In genomic region chr3:36150934-36151686, GRCm38 (mm10) we compare ENCODE assay signal across 8 mouse cellular contexts. TPM values are rescaled to one million over a fixed set of nuclear protein-coding genes. Genes with fewer than 3 reads are reported as not detected.
DNase-seq lines count a peak whose midpoint lies in the region; ATAC-seq and TF ChIP-seq lines count a peak whose summit lies in the region.

Gene D3Ertd254e (plus strand): TSS chr3:36151017.

- DNase-seq in brain, embryonic 14.5 days (ENCODE audit: low read depth) = peak; percentile 99
- DNase-seq in kidney, postnatal 10 days = peak; percentile 94
- DNase-seq in natural killer cell, adult 2 months (ENCODE audit: low spot score in 2 of 2) = peak; percentile 71

- no peak for TF ChIP-seq CTCF in C2C12 (IDR thresholded peaks at IDR 0.05; ENCODE audit: control insufficient read depth, insufficient read depth, insufficient read length)
- no peak for TF ChIP-seq CTCF in brain, embryonic 14.5 days (IDR thresholded peaks at IDR 0.05; ENCODE audit: borderline replicate concordance, extremely low read depth, insufficient read depth, insufficient read length)

- H3ac ChIP-seq in C2C12 (ENCODE audit: control insufficient read depth, insufficient read length, low read depth) = peak within 1 kb of the TSS; percentile 100

- peak within 1 kb of the TSS; percentile 90 for H3K27ac ChIP-seq in heart, embryonic 13.5 days (replicated peaks)
- peak within 1 kb of the TSS; percentile 71 for H3K27ac ChIP-seq in liver, embryonic 12.5 days
- H3K27ac ChIP-seq in stomach, embryonic 15.5 days = peak within 1 kb of the TSS; percentile 82

- H3K9ac ChIP-seq in heart, embryonic 13.5 days = peak within 1 kb of the TSS; percentile 96
- peak within 1 kb of the TSS; percentile 81 for H3K9ac ChIP-seq in liver, embryonic 12.5 days
- peak within 1 kb of the TSS; percentile 84 for H3K9ac ChIP-seq in stomach, embryonic 15.5 days

- H3K36me3 ChIP-seq in C2C12 (ENCODE audit: control insufficient read depth, insufficient read depth) = peaks cover 5% of the 10 kb centered on the region
- no peaks in the 10 kb centered on the region for H3K36me3 ChIP-seq in erythroblast, embryonic 14.5 days (ENCODE audit: control insufficient read depth)
- H3K36me3 ChIP-seq in heart, embryonic 13.5 days = no peaks in the 10 kb centered on the region
- H3K36me3 ChIP-seq in liver, embryonic 12.5 days = no peaks in the 10 kb centered on the region
- no peaks in the 10 kb centered on the region for H3K36me3 ChIP-seq in stomach, embryonic 15.5 days

- H3K27me3 ChIP-seq in C2C12 (ENCODE audit: control insufficient read depth, insufficient read depth, insufficient read length) = no peaks in the 10 kb centered on the region
- no peaks in the 10 kb centered on the region for H3K27me3 ChIP-seq in erythroblast, embryonic 14.5 days (ENCODE audit: control insufficient read depth)
- H3K27me3 ChIP-seq in heart, embryonic 13.5 days (replicated peaks) = no peaks in the 10 kb centered on the region
- H3K27me3 ChIP-seq in liver, embryonic 12.5 days (replicated peaks) = no peaks in the 10 kb centered on the region
- H3K27me3 ChIP-seq in stomach, embryonic 15.5 days (replicated peaks) = no peaks in the 10 kb centered on the region

- H3K79me2 ChIP-seq in C2C12 (ENCODE audit: control insufficient read depth, insufficient read depth) = peaks cover 53% of the 10 kb centered on the region

- peak; percentile 52; the same call in 1 of the 2 replicates for TF ChIP-seq POLR2A in brain, embryonic 14.5 days (IDR thresholded peaks at IDR 0.05; ENCODE audit: borderline replicate concordance, extremely low read depth, insufficient read depth, insufficient read length, poor library complexity, severe bottlenecking)

- H3K4me2 ChIP-seq in heart, embryonic 13.5 days = peak within 1 kb of the TSS; percentile 87
- peak within 1 kb of the TSS; percentile 86 for H3K4me2 ChIP-seq in liver, embryonic 12.5 days
- peak within 1 kb of the TSS; percentile 71 for H3K4me2 ChIP-seq in stomach, embryonic 15.5 days

- peak; percentile 93 for ATAC-seq in heart, embryonic 13.5 days (ENCODE audit: extremely low read depth, insufficient number of reproducible peaks, low FRiP score, low TSS enrichment)
- peak; percentile 98 for ATAC-seq in liver, embryonic 12.5 days
- peak; percentile 100 for ATAC-seq in stomach, embryonic 15.5 days (ENCODE audit: insufficient read depth, low FRiP score, low read depth)

- under 1% methylated on average over 54 of the region's 54 CpGs for WGBS in heart, embryonic 13.5 days
- 1% methylated on average over 54 of the region's 54 CpGs for WGBS in liver, embryonic 12.5 days (ENCODE audit: insufficient replicate concordance)
- under 1% methylated on average over 53 of the region's 54 CpGs for WGBS in stomach, embryonic 15.5 days

- H3K4me3 ChIP-seq in C2C12 (ENCODE audit: insufficient read depth, poor library complexity, severe bottlenecking) = peak within 1 kb of the TSS; percentile 83
- peak within 1 kb of the TSS; percentile 88 for H3K4me3 ChIP-seq in erythroblast, embryonic 14.5 days (replicated peaks)
- H3K4me3 ChIP-seq in heart, embryonic 13.5 days = peak within 1 kb of the TSS; percentile 98
- peak within 1 kb of the TSS; percentile 80 for H3K4me3 ChIP-seq in liver, embryonic 12.5 days
- H3K4me3 ChIP-seq in stomach, embryonic 15.5 days (replicated peaks) = peak within 1 kb of the TSS; percentile 70

- peaks cover 42% of the 10 kb centered on the region for H3K79me3 ChIP-seq in C2C12 (ENCODE audit: low read depth)

- no peaks in the 10 kb centered on the region for H3K9me3 ChIP-seq in erythroblast, embryonic 14.5 days (ENCODE audit: control insufficient read depth, low read length)
- H3K9me3 ChIP-seq in heart, embryonic 13.5 days = no peaks in the 10 kb centered on the region
- H3K9me3 ChIP-seq in liver, embryonic 12.5 days (replicated peaks) = no peaks in the 10 kb centered on the region
- H3K9me3 ChIP-seq in stomach, embryonic 15.5 days = no peaks in the 10 kb centered on the region

- peaks cover 20% of the 10 kb centered on the region for H3K4me1 ChIP-seq in erythroblast, embryonic 14.5 days (ENCODE audit: control insufficient read depth)
- H3K4me1 ChIP-seq in heart, embryonic 13.5 days = peaks cover 33% of the 10 kb centered on the region
- peaks cover 14% of the 10 kb centered on the region for H3K4me1 ChIP-seq in liver, embryonic 12.5 days
- H3K4me1 ChIP-seq in stomach, embryonic 15.5 days = peaks cover 9% of the 10 kb centered on the region

TF ChIP-seq in C2C12, 6 proteins besides CTCF, POLR2A, EP300 and RAD21:
- TF ChIP-seq FOSL1 (IDR thresholded peaks at IDR 0.05; ENCODE audit: insufficient read depth, low read length, poor library complexity, severe bottlenecking) = no peak
- peak; percentile 43 for TF ChIP-seq MAX (IDR thresholded peaks at IDR 0.05)
TF ChIP-seq in C2C12: peak in this region for 1.

RNA-seq across cellular contexts. Expression of gene D3Ertd254e, which starts in this region (rescaled TPM):
- polyA plus RNA-seq in C2C12 (2012; fragmentation: generic; extraction: Trizol) = 1.0 TPM
- 3.9 and 7.5 TPM in 2 replicates for polyA plus RNA-seq in brain, embryonic 14.5 days (2012; rRNA removed)
- 0.01 and 0.02 TPM in 2 replicates for polyA plus RNA-seq in erythroblast, embryonic 14.5 days (2012)
- 4.1 and 4.8 TPM in 2 replicates for polyA plus RNA-seq in heart, embryonic 13.5 days (2015; fragmentation: Nextera tagmentation; extraction: Ambion mirVana)
- polyA plus RNA-seq in liver, embryonic 12.5 days (2016; fragmentation: Nextera tagmentation; extraction: Ambion mirVana) = 1.7 and 2.2 TPM in 2 replicates
- 5.9 and 7.9 TPM in 2 replicates for polyA plus RNA-seq in stomach, embryonic 15.5 days (2015; fragmentation: Nextera tagmentation; extraction: Ambion mirVana)

Comparison
In these comparisons a context has a peak if more than half of its experiments do, and no peak if none do; other contexts are left out.
1. Peak in every context shown above with its lines: DNase-seq, ATAC-seq, H3K4me3 ChIP-seq and H3K27ac ChIP-seq.